14 mouse cellular contexts compared by ENCODE assay signal in genomic region chr2:31025458-31025857, GRCm38 (mm10). TPM values are rescaled to one million over a fixed set of nuclear protein-coding genes. Genes with fewer than 3 reads are reported as not detected.
DNase-seq lines count a peak whose midpoint lies in the region; ATAC-seq and TF ChIP-seq lines count a peak whose summit lies in the region.
"Had no signal": no experiment of that assay in that cellular context is flagged by ENCODE, and none has a peak within 500 bp of the region (broad histone marks: within the 10 kb centered on the region; RNA-seq: fewer than 3 reads in every experiment).

No protein-coding gene starts in this region.

- no peaks in the 10 kb centered on the region for H3K79me2 ChIP-seq in MEL (ENCODE audit: control insufficient read depth, insufficient read depth, low read length, poor library complexity)

- WGBS in heart, embryonic 10.5 days: 56% methylated on average over 3 of the region's 3 CpGs
- 54% methylated on average over 3 of the region's 3 CpGs for WGBS in heart, embryonic 16.5 days

- H3K27me3 ChIP-seq in heart, embryonic 10.5 days (ENCODE audit: insufficient read depth, poor library complexity, severe bottlenecking): no peaks in the 10 kb centered on the region
- H3K27me3 ChIP-seq in MEL (ENCODE audit: control insufficient read depth in 1 of 2, insufficient read depth in 2 of 2, low read length in 2 of 2): no peaks in the 10 kb centered on the region
- H3K27me3 ChIP-seq in heart, embryonic 16.5 days (ENCODE audit: control insufficient read depth, insufficient read depth, low read length): no peaks in the 10 kb centered on the region
- H3K27me3 ChIP-seq: neural tube, embryonic 15.5 days had no signal

- TF ChIP-seq POLR2A in MEL (IDR thresholded peaks at IDR 0.05; ENCODE audit: control insufficient read depth in 1 of 2, insufficient read depth in 1 of 2, low read depth in 1 of 2, low read length in 2 of 2, poor library complexity in 1 of 2): no peak

- 0 out of 2 replicates have a peak, but pooled peaks have one; percentile 23 for ATAC-seq in heart, embryonic 16.5 days (replicated peaks; ENCODE audit: extremely low read depth, insufficient read depth, low FRiP score)

- no peaks in the 10 kb centered on the region for H3K9me3 ChIP-seq in heart, embryonic 10.5 days
- no peaks in the 10 kb centered on the region for H3K9me3 ChIP-seq in MEL (replicated peaks; ENCODE audit: insufficient read depth, low read length)
- no peaks in the 10 kb centered on the region for H3K9me3 ChIP-seq in heart, embryonic 16.5 days (replicated peaks; ENCODE audit: control insufficient read depth, low read length)
- H3K9me3 ChIP-seq: neural tube, embryonic 15.5 days had no signal

- H3K4me1 ChIP-seq in heart, embryonic 10.5 days: peaks cover 29% of the 10 kb centered on the region
- no peaks in the 10 kb centered on the region for H3K4me1 ChIP-seq in MEL (ENCODE audit: control insufficient read depth in 1 of 2, insufficient read depth in 2 of 2, low read length in 2 of 2)
- H3K4me1 ChIP-seq in heart, embryonic 16.5 days (ENCODE audit: control insufficient read depth, insufficient read depth, low read length): peaks cover 16% of the 10 kb centered on the region

- no peak for TF ChIP-seq CTCF in MEL (IDR thresholded peaks at IDR 0.05 in 2 of 3, conservative IDR thresholded peaks at IDR 0.05 in 1 of 3; ENCODE audit: control insufficient read depth in 1 of 3, insufficient read depth in 1 of 3, low read depth in 2 of 3, low read length in 3 of 3, poor library complexity in 1 of 3, severe bottlenecking in 1 of 3)

- peak overlapping the region; percentile 49; the same call in 1 of the 2 replicates for H3K27ac ChIP-seq in heart, embryonic 10.5 days
- H3K27ac ChIP-seq in MEL (ENCODE audit: control insufficient read depth, low read depth, low read length): no peak overlapping the region
- H3K27ac ChIP-seq in heart, embryonic 16.5 days (ENCODE audit: low read length): peak overlapping the region; percentile 64
- H3K27ac ChIP-seq: hindbrain, embryonic 14.5 days; neural tube, embryonic 15.5 days had no signal

- TF ChIP-seq EP300 in MEL (IDR thresholded peaks at IDR 0.05; ENCODE audit: low read depth in 1 of 2, low read length in 2 of 2): no peak

- H3K36me3 ChIP-seq in heart, embryonic 10.5 days: peaks cover 35% of the 10 kb centered on the region
- no peaks in the 10 kb centered on the region; a peak in 1 of 4 replicates for H3K36me3 ChIP-seq in MEL (ENCODE audit: control insufficient read depth in 1 of 2, insufficient read depth in 2 of 2, low read length in 2 of 2)
- peaks cover 29% of the 10 kb centered on the region for H3K36me3 ChIP-seq in heart, embryonic 16.5 days (ENCODE audit: control insufficient read depth, insufficient read depth)

- H3K9ac ChIP-seq in MEL (ENCODE audit: control insufficient read depth, low read depth, low read length, poor library complexity, severe bottlenecking): no peak overlapping the region
- no peak overlapping the region for H3K9ac ChIP-seq in heart, embryonic 16.5 days (ENCODE audit: low read length)
- H3K9ac ChIP-seq: hindbrain, embryonic 14.5 days; neural tube, embryonic 15.5 days had no signal

- no peak for TF ChIP-seq RAD21 in MEL (IDR thresholded peaks at IDR 0.05; ENCODE audit: low read depth, low read length)

- no peak overlapping the region for H3K4me2 ChIP-seq in heart, embryonic 16.5 days (ENCODE audit: low read depth, low read length)
- H3K4me2 ChIP-seq: hindbrain, embryonic 14.5 days; neural tube, embryonic 15.5 days had no signal

- DNase-seq in heart, embryonic 10.5 days (ENCODE audit: low spot score): no peak
- no peak for DNase-seq in heart, postnatal 4 days
- DNase-seq in MEL (ENCODE audit: low read depth, low spot score): peak; percentile 28
- peak; percentile 63 for DNase-seq in kidney, postnatal 36 days
- DNase-seq in left cerebral cortex, adult 8-10 months (ENCODE audit: low spot score in 2 of 2): no peak
- DNase-seq in urinary bladder, postnatal 4 days (ENCODE audit: low spot score in 2 of 2): no peak
- DNase-seq in spleen, postnatal 10 days (ENCODE audit: low spot score in 2 of 2): no peak
- DNase-seq: adrenal gland, postnatal 25 days; layer of hippocampus, adult 9-11 months; midbrain, embryonic 14.5 days; right cerebral cortex, postnatal 4 days had no signal

- no peak overlapping the region for H3K4me3 ChIP-seq in heart, embryonic 10.5 days
- H3K4me3 ChIP-seq in MEL (ENCODE audit: control insufficient read depth in 1 of 2, insufficient read depth in 1 of 2, low read depth in 2 of 2, low read length in 2 of 2): no peak overlapping the region
- H3K4me3 ChIP-seq in heart, embryonic 16.5 days (ENCODE audit: low read length): no peak overlapping the region
- H3K4me3 ChIP-seq: neural tube, embryonic 15.5 days had no signal

TF ChIP-seq in MEL, 35 proteins besides CTCF, POLR2A, EP300 and RAD21:
- TF ChIP-seq MEF2A (IDR thresholded peaks at IDR 0.05; ENCODE audit: extremely low read depth, insufficient replicate concordance, low read depth, low read length, poor library complexity, severe bottlenecking): no peak
- TF ChIP-seq MYB (IDR thresholded peaks at IDR 0.05; ENCODE audit: low read depth, low read length): no peak
- TF ChIP-seq NRF1 (IDR thresholded peaks at IDR 0.05; ENCODE audit: insufficient read depth, low read depth, low read length, poor library complexity, severe bottlenecking): no peak
- TF ChIP-seq E2F4 (IDR thresholded peaks at IDR 0.05; ENCODE audit: borderline replicate concordance, low read depth, low read length): no peak
- no peak for TF ChIP-seq MYC (IDR thresholded peaks at IDR 0.05; ENCODE audit: low read depth, low read length)

RNA-seq across cellular contexts. Expression of gene Usp20, which starts 43.4 kb away (rescaled TPM):
- 15.7 and 21.5 TPM in 2 replicates for polyA plus RNA-seq in heart, embryonic 10.5 days (2016; fragmentation: Nextera tagmentation; extraction: Ambion mirVana)
- 10 to 100 TPM; 58.5 to 69.1 TPM for total RNA-seq in heart, postnatal 4 days (2021)
- 7.0 and 9.4 TPM in 2 replicates for total RNA-seq in MEL (2012; rRNA removed)
- 10 to 100 TPM in 1 of 2 experiments, not detected in 1; 10.8 TPM for polyA plus RNA-seq in MEL (2012; ENCODE audit: insufficient read depth in 1 of 2, insufficient read length in 2 of 2, low read depth in 1 of 2, low replicate concordance in 2 of 2, missing spikeins in 1 of 2)
- 41.7 and 49.3 TPM in 2 replicates for polyA plus RNA-seq in heart, embryonic 16.5 days (2015; fragmentation: Nextera tagmentation; extraction: Ambion mirVana)
- 10 to 100 TPM; 73.0 to 84.0 (median 79.6) TPM for total RNA-seq in left cerebral cortex, adult 8-10 months (2022)

RNA-seq across cellular contexts. Expression of gene BC005624, which starts 43.5 kb away (rescaled TPM):
- 36.9 and 42.6 TPM in 2 replicates for polyA plus RNA-seq in heart, embryonic 10.5 days (2016; fragmentation: Nextera tagmentation; extraction: Ambion mirVana)
- 10 to 100 TPM; 18.1 TPM for total RNA-seq in heart, postnatal 4 days (2021)
- total RNA-seq in MEL (2012; rRNA removed): 36.8 and 39.6 TPM in 2 replicates
- 10 to 100 TPM in 1 of 2 experiments, not detected in 1; 63.0 TPM for polyA plus RNA-seq in MEL (2012; ENCODE audit: insufficient read depth in 1 of 2, insufficient read length in 2 of 2, low read depth in 1 of 2, low replicate concordance in 2 of 2, missing spikeins in 1 of 2)
- polyA plus RNA-seq in heart, embryonic 16.5 days (2015; fragmentation: Nextera tagmentation; extraction: Ambion mirVana): 38.1 and 42.5 TPM in 2 replicates
- 10 to 100 TPM; 63.7 to 79.7 (median 70.2) TPM for total RNA-seq in left cerebral cortex, adult 8-10 months (2022)

RNA-seq across cellular contexts. Expression of gene Tor1a, which starts 57.7 kb away (rescaled TPM):
- 65.1 and 80.5 TPM in 2 replicates for polyA plus RNA-seq in heart, embryonic 10.5 days (2016; fragmentation: Nextera tagmentation; extraction: Ambion mirVana)
- total RNA-seq in heart, postnatal 4 days (2021): 10 to 100 TPM; 20.5 to 20.6 TPM
- 45.8 and 55.6 TPM in 2 replicates for total RNA-seq in MEL (2012; rRNA removed)
- polyA plus RNA-seq in MEL (2012; ENCODE audit: insufficient read depth in 1 of 2, insufficient read length in 2 of 2, low read depth in 1 of 2, low replicate concordance in 2 of 2, missing spikeins in 1 of 2): 10 to 100 TPM in 1 of 2 experiments, not detected in 1; 60.1 TPM
- 50.9 and 53.0 TPM in 2 replicates for polyA plus RNA-seq in heart, embryonic 16.5 days (2015; fragmentation: Nextera tagmentation; extraction: Ambion mirVana)
- total RNA-seq in left cerebral cortex, adult 8-10 months (2022): 10 to 100 TPM; 34.4 to 45.2 (median 37.9) TPM

Comparison
In these comparisons a context has a peak if more than half of its experiments do, and no peak if none do; other contexts are left out.
1. DNase-seq: peak in MEL (single experiment) and kidney, postnatal 36 days (2 of 2); none in heart, embryonic 10.5 days (single experiment), heart, postnatal 4 days (single experiment), left cerebral cortex, adult 8-10 months (0 of 2), urinary bladder, postnatal 4 days (0 of 2) and spleen, postnatal 10 days (0 of 2).